9 mouse cellular contexts compared by ENCODE assay signal in the genomic region with DNA sequence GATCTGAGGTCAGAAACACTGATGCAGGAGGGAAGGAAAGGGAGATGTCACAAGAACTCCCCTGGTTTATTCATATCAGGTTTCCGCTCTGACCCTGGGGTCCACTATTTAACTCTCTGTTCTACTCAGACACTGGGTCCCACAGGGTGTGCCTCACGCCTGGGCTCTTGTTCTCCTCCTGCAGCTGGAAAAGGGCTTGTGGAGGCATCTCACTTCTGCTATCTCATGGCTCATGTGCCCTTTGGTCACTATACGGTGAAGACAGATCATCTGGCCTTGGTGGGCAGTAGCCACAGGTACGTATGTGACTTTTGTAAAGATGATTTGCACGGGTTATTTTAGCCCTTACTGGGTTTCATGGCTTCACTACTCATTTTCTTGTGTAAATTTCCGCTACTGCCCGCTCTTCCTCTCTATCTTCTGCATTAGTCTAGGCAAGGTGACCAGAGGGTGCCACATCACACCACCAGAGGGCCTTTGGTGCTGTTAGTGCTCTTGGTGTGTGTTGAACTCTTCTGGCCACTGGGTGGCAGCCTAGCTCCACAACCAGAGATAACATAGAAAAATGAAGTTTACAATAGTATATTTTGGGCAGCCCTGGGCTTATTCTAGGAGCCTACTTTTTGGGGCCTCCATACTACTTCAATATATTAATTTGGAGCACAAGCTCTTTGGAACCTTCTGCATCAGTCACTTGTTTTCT. TPM values are rescaled to one million over a fixed set of nuclear protein-coding genes. Genes with fewer than 3 reads are reported as not detected.
DNase-seq lines count a peak whose midpoint lies in the region; ATAC-seq lines count a peak whose summit lies in the region.
"Had no signal": no experiment of that assay in that cellular context is flagged by ENCODE, and none has a peak within 500 bp of the region (broad histone marks: within the 10 kb centered on the region; RNA-seq: fewer than 3 reads in every experiment).

No protein-coding gene starts in this region.

- intact Hi-C loops in heart, postnatal 10 days (cut with DNase I), result loop anchor here (5.0 kb wide), 1 partner anchor 1099 kb away; no protein-coding TSS in a partner anchor
- intact Hi-C loops in left cerebral cortex, postnatal 25 days (cut with DNase I), result loop anchor here (5.0 to 10.0 kb wide), 6 partner anchors 592 to 1584 kb away; no protein-coding TSS in a partner anchor

- H3K36me3 ChIP-seq in heart, embryonic 11.5 days (ENCODE audit: control insufficient read depth, insufficient read depth, low read length), result no peaks in the 10 kb centered on the region
- H3K36me3 ChIP-seq in forebrain, embryonic 16.5 days (ENCODE audit: control insufficient read depth, insufficient read depth), result no peaks in the 10 kb centered on the region
- no peaks in the 10 kb centered on the region for H3K36me3 ChIP-seq in midbrain, embryonic 15.5 days (replicated peaks)

- DNase-seq in heart, postnatal 10 days, result peak; percentile 53 to 65
- DNase-seq in kidney, adult 11 months, result peak; percentile 22
- DNase-seq in left cerebral cortex, postnatal 25 days (ENCODE audit: low spot score in 2 of 2), result peak; percentile 82 to 90
- DNase-seq in spleen, adult 18-20 months, result peak; percentile 39 to 60

- H3K4me2 ChIP-seq in heart, embryonic 11.5 days, result no peak overlapping the region
- no peak overlapping the region for H3K4me2 ChIP-seq in forebrain, embryonic 16.5 days (ENCODE audit: low read length)
- H3K4me2 ChIP-seq in midbrain, embryonic 15.5 days, result no peak overlapping the region

- peaks cover 6% of the 10 kb centered on the region; the same call in 1 of the 2 replicates for H3K27me3 ChIP-seq in heart, embryonic 11.5 days (ENCODE audit: control insufficient read depth, insufficient read depth, low read length)
- no peaks in the 10 kb centered on the region for H3K27me3 ChIP-seq in forebrain, embryonic 16.5 days (replicated peaks; ENCODE audit: control insufficient read depth, insufficient read depth, low read length)
- peaks cover 6% of the 10 kb centered on the region; the same call in 1 of the 2 replicates for H3K27me3 ChIP-seq in midbrain, embryonic 15.5 days (replicated peaks)

- 61% methylated on average over 7 of the region's 7 CpGs for WGBS in heart, embryonic 11.5 days (ENCODE audit: insufficient replicate concordance)
- WGBS in forebrain, embryonic 16.5 days, result 58% methylated on average over 7 of the region's 7 CpGs
- WGBS in midbrain, embryonic 15.5 days, result 61% methylated on average over 7 of the region's 7 CpGs

- no peak overlapping the region for H3K9ac ChIP-seq in heart, embryonic 11.5 days (ENCODE audit: low read depth, low read length)
- H3K9ac ChIP-seq in forebrain, embryonic 16.5 days (replicated peaks; ENCODE audit: low read depth, low read length), result no peak overlapping the region
- no peak overlapping the region for H3K9ac ChIP-seq in midbrain, embryonic 15.5 days

- no peaks in the 10 kb centered on the region for H3K9me3 ChIP-seq in heart, embryonic 11.5 days (replicated peaks; ENCODE audit: control insufficient read depth, low read length)
- no peaks in the 10 kb centered on the region for H3K9me3 ChIP-seq in forebrain, embryonic 16.5 days (ENCODE audit: control insufficient read depth, low read length)
- H3K9me3 ChIP-seq in midbrain, embryonic 15.5 days, result no peaks in the 10 kb centered on the region

- H3K27ac ChIP-seq in heart, embryonic 11.5 days (ENCODE audit: low read depth, low read length), result no peak overlapping the region
- no peak overlapping the region for H3K27ac ChIP-seq in forebrain, embryonic 16.5 days (ENCODE audit: low read length)
- H3K27ac ChIP-seq in midbrain, embryonic 15.5 days, result no peak overlapping the region

- no peak for ATAC-seq in heart, embryonic 11.5 days (replicated peaks; ENCODE audit: insufficient number of reproducible peaks, low FRiP score, low TSS enrichment)
- ATAC-seq in cerebellum, adult (ENCODE audit: insufficient number of reproducible peaks, low FRiP score, low TSS enrichment), result peak; percentile 63
- ATAC-seq in forebrain, embryonic 16.5 days, result peak; percentile 81
- ATAC-seq in midbrain, embryonic 15.5 days (replicated peaks), result peak; percentile 75

- peaks cover 4% of the 10 kb centered on the region; the same call in 1 of the 2 replicates for H3K4me1 ChIP-seq in heart, embryonic 11.5 days (ENCODE audit: control insufficient read depth, insufficient read depth, low read length)
- peaks cover 27% of the 10 kb centered on the region for H3K4me1 ChIP-seq in forebrain, embryonic 16.5 days (replicated peaks; ENCODE audit: control insufficient read depth, insufficient read depth, low read length)
- H3K4me1 ChIP-seq in midbrain, embryonic 15.5 days, result peaks cover 20% of the 10 kb centered on the region

- H3K4me3 ChIP-seq in heart, embryonic 11.5 days (ENCODE audit: low read depth, low read length), result no peak overlapping the region
- H3K4me3 ChIP-seq in forebrain, embryonic 16.5 days (replicated peaks; ENCODE audit: low read length), result no peak overlapping the region
- H3K4me3 ChIP-seq in midbrain, embryonic 15.5 days, result no peak overlapping the region
- H3K4me3 ChIP-seq: myocyte had no signal

RNA-seq across cellular contexts. Expression of a gene that starts 46.4 kb away (rescaled TPM):
- 1 to 10 TPM; 1.9 to 2.1 TPM for total RNA-seq in heart, postnatal 10 days (2021)
- polyA plus RNA-seq in heart, embryonic 11.5 days (2014; fragmentation: Nextera tagmentation; extraction: Ambion mirVana), result 0.74 and 1.9 TPM in 2 replicates
- polyA plus RNA-seq in forebrain, embryonic 16.5 days (2015; fragmentation: Nextera tagmentation; extraction: Ambion mirVana), result 0.56 and 0.62 TPM in 2 replicates
- 1 to 10 TPM; 1.2 to 1.4 TPM for total RNA-seq in left cerebral cortex, postnatal 25 days (2021)
- 0.34 TPM in 2 replicates for polyA plus RNA-seq in midbrain, embryonic 15.5 days (2015; fragmentation: Nextera tagmentation; extraction: Ambion mirVana)

Comparison
In these comparisons a context has a peak if more than half of its experiments do, and no peak if none do; other contexts are left out.
1. DNase-seq: peak in every context shown above with its lines; median percentile 86 in left cerebral cortex, postnatal 25 days; 59 in heart, postnatal 10 days; 50 in spleen, adult 18-20 months; 22 in kidney, adult 11 months.